Mouse (Mus musculus): Measurements from ENCODE around the gene Inafm1. TPM values are rescaled to one million over a fixed set of nuclear protein-coding genes. Genes with fewer than 3 reads are reported as not detected.
A peak's percentile ranks its signal among the peaks of the same experiment; 100 is the strongest.

Gene Inafm1
- polyA plus RNA-seq, 1 experiment from 2014 or later: 9.8 TPM

GRCm38 (mm10) chr7:16287791-16288190 is 14.4 kb upstream of the Inafm1 start:
- DNase-seq (ENCODE audit: low spot score, missing footprints) (no peak), ATAC-seq (ENCODE audit: low FRiP score) (no peak)
- Histone ChIP-seq H3K9ac (ENCODE audit: low read length) (no peak overlapping the region), H3K9me3 (ENCODE audit: control insufficient read depth, low read length) (no peaks in the 10 kb centered on the region), H3K36me3 (ENCODE audit: control insufficient read depth, insufficient read depth, low read length) (no peaks in the 10 kb centered on the region), H3K27me3 (ENCODE audit: control insufficient read depth, insufficient read depth, low read length) (no peaks in the 10 kb centered on the region), H3K4me2 (no peak overlapping the region), H3K4me3 (ENCODE audit: low read depth, low read length) (no peak overlapping the region), H3K27ac (ENCODE audit: low read depth, low read length) (no peak overlapping the region), H3K4me1 (ENCODE audit: control insufficient read depth, insufficient read depth, low read length) (peaks cover 7% of the 10 kb centered on the region)
- 64% methylated on average over 1 of the region's 1 CpGs for WGBS

- peak overlapping the region; percentile 71; the same call in 1 of the 2 replicates for H3K27ac ChIP-seq (ENCODE audit: low read depth, low read length)
These were observed 13.6 kb upstream of the Inafm1 start for GRCm38 (mm10) chr7:16287016-16287415.

GRCm38 (mm10) chr7:16286026-16286961 is 12.9 kb upstream of the Inafm1 start, which contains the start of gene Ccdc9:
Gene Ccdc9 (minus strand): TSS chr7:16286795.
- H3K9me3 ChIP-seq (ENCODE audit: control insufficient read depth, low read length): no peaks in the 10 kb centered on the region
- H3K4me1 ChIP-seq (ENCODE audit: control insufficient read depth, insufficient read depth, low read length): peaks cover 7% of the 10 kb centered on the region
- DNase-seq (ENCODE audit: low spot score, missing footprints): peak; percentile 100
- H3K4me3 ChIP-seq (ENCODE audit: low read depth, low read length): peak within 1 kb of the TSS; percentile 50
- no peaks in the 10 kb centered on the region for H3K27me3 ChIP-seq (ENCODE audit: control insufficient read depth, insufficient read depth, low read length)
- peak within 1 kb of the TSS; percentile 71 for H3K27ac ChIP-seq (ENCODE audit: low read depth, low read length)
- no peaks in the 10 kb centered on the region for H3K36me3 ChIP-seq (ENCODE audit: control insufficient read depth, insufficient read depth, low read length)
- peak within 1 kb of the TSS; percentile 36 for H3K4me2 ChIP-seq
- ATAC-seq (ENCODE audit: low FRiP score): peak; percentile 94
- H3K9ac ChIP-seq (ENCODE audit: low read length): peak within 1 kb of the TSS; percentile 63
- WGBS: under 1% methylated on average over 69 of the region's 70 CpGs

More at GRCm38 (mm10) chr7:16287016-16287415, 13.6 kb upstream of the Inafm1 start:
- no peaks in the 10 kb centered on the region for H3K9me3 ChIP-seq (ENCODE audit: control insufficient read depth, low read length)
- no peaks in the 10 kb centered on the region for H3K36me3 ChIP-seq (ENCODE audit: control insufficient read depth, insufficient read depth, low read length)
- H3K4me3 ChIP-seq (ENCODE audit: low read depth, low read length): peak overlapping the region; percentile 50
- H3K4me2 ChIP-seq: peak overlapping the region; percentile 36
- DNase-seq (ENCODE audit: low spot score, missing footprints) (no peak), ATAC-seq (ENCODE audit: low FRiP score) (no peak)
- peaks cover 7% of the 10 kb centered on the region for H3K4me1 ChIP-seq (ENCODE audit: control insufficient read depth, insufficient read depth, low read length)
- peak overlapping the region; percentile 63 for H3K9ac ChIP-seq (ENCODE audit: low read length)
- 88% methylated on average over 2 of the region's 2 CpGs for WGBS
- no peaks in the 10 kb centered on the region for H3K27me3 ChIP-seq (ENCODE audit: control insufficient read depth, insufficient read depth, low read length)

- DNase-seq (ENCODE audit: low spot score, missing footprints) (peak; percentile 88), ATAC-seq (ENCODE audit: low FRiP score) (peak; percentile 57)
- Histone ChIP-seq H3K36me3 (ENCODE audit: control insufficient read depth, insufficient read depth, low read length) (peaks cover 1% of the 10 kb centered on the region; the same call in 1 of the 2 replicates), H3K27me3 (ENCODE audit: control insufficient read depth, insufficient read depth, low read length) (no peaks in the 10 kb centered on the region), H3K4me3 (ENCODE audit: low read depth, low read length) (peak overlapping the region; percentile 50), H3K9ac (ENCODE audit: low read length) (peak overlapping the region; percentile 16; the same call in 1 of the 2 replicates), H3K27ac (ENCODE audit: low read depth, low read length) (no peak overlapping the region; the same call in 1 of the 2 replicates), H3K4me1 (ENCODE audit: control insufficient read depth, insufficient read depth, low read length) (peaks cover 7% of the 10 kb centered on the region), H3K9me3 (ENCODE audit: control insufficient read depth, low read length) (no peaks in the 10 kb centered on the region), H3K4me2 (peak overlapping the region; percentile 36)
- WGBS: 4% methylated on average over 14 of the region's 14 CpGs
These were observed 12.1 kb upstream of the Inafm1 start for GRCm38 (mm10) chr7:16285450-16286025.

- Histone ChIP-seq H3K9me3 (ENCODE audit: control insufficient read depth, low read length) (no peaks in the 10 kb centered on the region), H3K36me3 (ENCODE audit: control insufficient read depth, insufficient read depth, low read length) (peaks cover 4% of the 10 kb centered on the region; the same call in 1 of the 2 replicates), H3K27me3 (ENCODE audit: control insufficient read depth, insufficient read depth, low read length) (no peaks in the 10 kb centered on the region), H3K9ac (ENCODE audit: low read length) (no peak overlapping the region), H3K4me1 (ENCODE audit: control insufficient read depth, insufficient read depth, low read length) (peaks cover 7% of the 10 kb centered on the region), H3K4me3 (ENCODE audit: low read depth, low read length) (no peak overlapping the region), H3K27ac (ENCODE audit: low read depth, low read length) (no peak overlapping the region), H3K4me2 (no peak overlapping the region)
- 77% methylated on average over 9 of the region's 9 CpGs for WGBS
- ATAC-seq (ENCODE audit: low FRiP score) (no peak), DNase-seq (ENCODE audit: low spot score, missing footprints) (no peak)
These were observed 11.5 kb upstream of the Inafm1 start for GRCm38 (mm10) chr7:16284904-16285303.

- H3K9ac ChIP-seq (ENCODE audit: low read length): no peak overlapping the region
- DNase-seq (ENCODE audit: low spot score, missing footprints) (no peak), ATAC-seq (ENCODE audit: low FRiP score) (no peak)
- H3K4me3 ChIP-seq (ENCODE audit: low read depth, low read length): no peak overlapping the region
- WGBS: 94% methylated on average over 8 of the region's 8 CpGs
- no peaks in the 10 kb centered on the region for H3K9me3 ChIP-seq (ENCODE audit: control insufficient read depth, low read length)
- no peak overlapping the region for H3K4me2 ChIP-seq
- peaks cover 4% of the 10 kb centered on the region for H3K36me3 ChIP-seq (ENCODE audit: control insufficient read depth, insufficient read depth, low read length)
- no peaks in the 10 kb centered on the region for H3K27me3 ChIP-seq (ENCODE audit: control insufficient read depth, insufficient read depth, low read length)
- peaks cover 7% of the 10 kb centered on the region for H3K4me1 ChIP-seq (ENCODE audit: control insufficient read depth, insufficient read depth, low read length)
- H3K27ac ChIP-seq (ENCODE audit: low read depth, low read length): no peak overlapping the region
These were observed 10.6 kb upstream of the Inafm1 start for GRCm38 (mm10) chr7:16284001-16284400.

- WGBS: 93% methylated on average over 13 of the region's 13 CpGs
- no peaks in the 10 kb centered on the region for H3K27me3 ChIP-seq (ENCODE audit: control insufficient read depth, insufficient read depth, low read length)
- no peak overlapping the region for H3K9ac ChIP-seq (ENCODE audit: low read length)
- no peak overlapping the region for H3K27ac ChIP-seq (ENCODE audit: low read depth, low read length)
- H3K36me3 ChIP-seq (ENCODE audit: control insufficient read depth, insufficient read depth, low read length): peaks cover 6% of the 10 kb centered on the region
- H3K4me2 ChIP-seq: no peak overlapping the region
- no peak overlapping the region for H3K4me3 ChIP-seq (ENCODE audit: low read depth, low read length)
- ATAC-seq (ENCODE audit: low FRiP score) (no peak), DNase-seq (ENCODE audit: low spot score, missing footprints) (no peak)
- no peaks in the 10 kb centered on the region for H3K9me3 ChIP-seq (ENCODE audit: control insufficient read depth, low read length)
- H3K4me1 ChIP-seq (ENCODE audit: control insufficient read depth, insufficient read depth, low read length): peaks cover 7% of the 10 kb centered on the region
These were observed 8.9 kb upstream of the Inafm1 start for GRCm38 (mm10) chr7:16282334-16282733.

GRCm38 (mm10) chr7:16280721-16281120 is 7.3 kb upstream of the Inafm1 start:
- 86% methylated on average over 11 of the region's 11 CpGs for WGBS
- no peaks in the 10 kb centered on the region for H3K27me3 ChIP-seq (ENCODE audit: control insufficient read depth, insufficient read depth, low read length)
- peaks cover 7% of the 10 kb centered on the region for H3K4me1 ChIP-seq (ENCODE audit: control insufficient read depth, insufficient read depth, low read length)
- no peak overlapping the region for H3K4me3 ChIP-seq (ENCODE audit: low read depth, low read length)
- no peak overlapping the region for H3K4me2 ChIP-seq
- peaks cover 8% of the 10 kb centered on the region for H3K36me3 ChIP-seq (ENCODE audit: control insufficient read depth, insufficient read depth, low read length)
- H3K9ac ChIP-seq (ENCODE audit: low read length): no peak overlapping the region
- no peak for DNase-seq (ENCODE audit: low spot score, missing footprints)
- H3K9me3 ChIP-seq (ENCODE audit: control insufficient read depth, low read length): no peaks in the 10 kb centered on the region
- no peak for ATAC-seq (ENCODE audit: low FRiP score)
- H3K27ac ChIP-seq (ENCODE audit: low read depth, low read length): no peak overlapping the region
